Mouse (Mus musculus) MEL (cell line): Measurements from ENCODE around the gene Zpbp. TPM values are rescaled to one million over a fixed set of nuclear protein-coding genes. Genes with fewer than 3 reads are reported as not detected.

ENCODE experiments used
- DNase-seq: peaks from one replicate; pipeline ENCODE4 v3.0.0; 2011; ENCODE audit warnings: low read depth, low spot score
- H3K27ac ChIP-seq: 2 replicates; pipeline ENCODE4 v1.5.1; 2012; ENCODE audit warnings: low read depth, mild to moderate bottlenecking, control low read depth, low read length, moderate library complexity; ENCODE audit not compliant: control insufficient read depth
- H3K27me3 ChIP-seq, 2 experiments: fragments of 150-350 bp in 1 of 2; sonication (generic) in 1 of 2; 2 replicates each; pipeline ENCODE4 v1.6.1; 2012; ENCODE audit warnings: low read length in 2 of 2, mild to moderate bottlenecking in 2 of 2, improper control_type of control experiment in 1 of 2, moderate library complexity in 1 of 2; ENCODE audit not compliant: insufficient read depth in 2 of 2, control insufficient read depth in 1 of 2
- H3K36me3 ChIP-seq, 2 experiments: 2 replicates each; pipeline ENCODE4 v1.6.1; 2012 to 2014; ENCODE audit warnings: low read length in 2 of 2, improper control_type of control experiment in 1 of 2, inconsistent platforms in 1 of 2, mild to moderate bottlenecking in 1 of 2; ENCODE audit not compliant: insufficient read depth in 2 of 2, control insufficient read depth in 1 of 2
- H3K4me1 ChIP-seq, 2 experiments: fragments of 150-350 bp in 1 of 2; sonication (generic) in 1 of 2; 2 replicates each; pipeline ENCODE4 v1.6.1; 2012; ENCODE audit warnings: low read length in 2 of 2, improper control_type of control experiment in 1 of 2, mild to moderate bottlenecking in 1 of 2; ENCODE audit not compliant: insufficient read depth in 2 of 2, control insufficient read depth in 1 of 2
- H3K4me3 ChIP-seq, 2 experiments: fragments of 150-350 bp in 1 of 2; sonication (generic) in 1 of 2; 2 replicates each; pipeline ENCODE4 v1.5.1; 2012; ENCODE audit warnings: low read depth in 2 of 2, low read length in 2 of 2, mild to moderate bottlenecking in 2 of 2, moderate library complexity in 2 of 2, control low read depth in 1 of 2, improper control_type of control experiment in 1 of 2; ENCODE audit not compliant: control insufficient read depth in 1 of 2, insufficient read depth in 1 of 2
- H3K79me2 ChIP-seq: 2 replicates; pipeline ENCODE4 v1.6.1; 2012; ENCODE audit warnings: mild to moderate bottlenecking, low read length, moderate library complexity; ENCODE audit not compliant: control insufficient read depth, poor library complexity, insufficient read depth
- H3K9ac ChIP-seq: 2 replicates; pipeline ENCODE4 v1.6.1; 2012; ENCODE audit warnings: low read depth, mild to moderate bottlenecking, control low read depth, low read length, moderate library complexity; ENCODE audit not compliant: control insufficient read depth, poor library complexity, severe bottlenecking
- H3K9me3 ChIP-seq: fragments of 150-350 bp; sonication (generic); replicated peaks from 2 replicates; pipeline ENCODE4 v1.6.1; 2012; ENCODE audit warnings: mild to moderate bottlenecking, low read length, improper control_type of control experiment, moderate library complexity; ENCODE audit not compliant: insufficient read depth
- CHD2 ChIP-seq: IDR thresholded peaks from 2 replicates; pipeline ENCODE4 v1.6.1; 2011; ENCODE audit warnings: low read length, improper control_type of control experiment
- E2F4 ChIP-seq: IDR thresholded peaks from 2 replicates; pipeline ENCODE4 v1.6.1; 2011; ENCODE audit warnings: low read depth, low read length, improper control_type of control experiment, borderline replicate concordance
- EP300 ChIP-seq, 2 experiments: IDR thresholded peaks; 2 replicates each; pipeline ENCODE4 v1.6.1; 2011; ENCODE audit warnings: improper control_type of control experiment in 2 of 2, low read length in 2 of 2, low read depth in 1 of 2, mild to moderate bottlenecking in 1 of 2
- ETS1 ChIP-seq: IDR thresholded peaks from 2 replicates; pipeline ENCODE4 v1.6.1; 2012; ENCODE audit warnings: low read depth, mild to moderate bottlenecking, inconsistent platforms, low read length, improper control_type of control experiment, moderate library complexity
- GATA1 ChIP-seq: IDR thresholded peaks from 2 replicates; pipeline ENCODE4 v1.6.1; 2011; ENCODE audit warnings: low read depth, low read length, improper control_type of control experiment
- KAT2A ChIP-seq: conservative IDR thresholded peaks from 2 replicates; pipeline ENCODE4 v1.6.1; 2012; ENCODE audit warnings: low read depth, low read length, improper control_type of control experiment, inconsistent platforms
- MAZ ChIP-seq: IDR thresholded peaks from 2 replicates; pipeline ENCODE4 v1.6.1; 2012; ENCODE audit warnings: low read depth, mild to moderate bottlenecking, inconsistent platforms, low read length, improper control_type of control experiment
- NRF1 ChIP-seq: IDR thresholded peaks from 2 replicates; pipeline ENCODE4 v1.6.1; 2014; ENCODE audit warnings: low read depth, mild to moderate bottlenecking, inconsistent platforms, low read length, improper control_type of control experiment, moderate library complexity; ENCODE audit not compliant: poor library complexity, insufficient read depth, severe bottlenecking
- POLR2AphosphoS2 ChIP-seq: IDR thresholded peaks from 2 replicates; pipeline ENCODE4 v1.6.1; 2011; ENCODE audit warnings: low read length, improper control_type of control experiment
- TBP ChIP-seq: IDR thresholded peaks from 2 replicates; pipeline ENCODE4 v1.8.0; 2011; ENCODE audit warnings: low read depth, low read length, improper control_type of control experiment
- TCF12 ChIP-seq: IDR thresholded peaks from 2 replicates; pipeline ENCODE4 v1.6.1; 2014; ENCODE audit warnings: low read depth, mild to moderate bottlenecking, inconsistent platforms, low read length, improper control_type of control experiment, moderate library complexity
- UBTF ChIP-seq: IDR thresholded peaks from 2 replicates; pipeline ENCODE4 v1.6.1; 2012; ENCODE audit warnings: low read depth, mild to moderate bottlenecking, inconsistent platforms, low read length, improper control_type of control experiment, moderate library complexity, borderline replicate concordance; ENCODE audit not compliant: insufficient read depth
- USF1 ChIP-seq: IDR thresholded peaks from 2 replicates; pipeline ENCODE4 v1.6.1; 2014; ENCODE audit warnings: low read depth, mild to moderate bottlenecking, inconsistent platforms, low read length, improper control_type of control experiment, moderate library complexity
- ZNF384 ChIP-seq: IDR thresholded peaks from 2 replicates; pipeline ENCODE4 v1.6.1; 2012; ENCODE audit warnings: low read depth, mild to moderate bottlenecking, inconsistent platforms, low read length, improper control_type of control experiment
- polyA plus RNA-seq, 2 experiments: library from polyadenylated mRNA; stranded (reverse) in 1 of 2; unstranded in 1 of 2; fragments of >175 nt in 1 of 2; fragments of >200 nt in 1 of 2; gene quantifications; 2 replicates each; pipeline versions ENCODE4 v1.2.1 to v1.2.4; 2012; ENCODE audit warnings: low replicate concordance in 2 of 2, low read depth in 1 of 2; ENCODE audit not compliant: insufficient read length in 2 of 2, insufficient read depth in 1 of 2, missing spikeins in 1 of 2
- total RNA-seq: library from RNA; depleted of rRNA; stranded (reverse); fragments of 300-350 nt; gene quantifications from 2 replicates; pipeline ENCODE4 v1.2.3, GENCODE M21; 2012

The Zpbp gene
- total and polyA plus RNA-seq, 3 experiments: 0.42 to 0.47 TPM; not detected in 1

DNA sequence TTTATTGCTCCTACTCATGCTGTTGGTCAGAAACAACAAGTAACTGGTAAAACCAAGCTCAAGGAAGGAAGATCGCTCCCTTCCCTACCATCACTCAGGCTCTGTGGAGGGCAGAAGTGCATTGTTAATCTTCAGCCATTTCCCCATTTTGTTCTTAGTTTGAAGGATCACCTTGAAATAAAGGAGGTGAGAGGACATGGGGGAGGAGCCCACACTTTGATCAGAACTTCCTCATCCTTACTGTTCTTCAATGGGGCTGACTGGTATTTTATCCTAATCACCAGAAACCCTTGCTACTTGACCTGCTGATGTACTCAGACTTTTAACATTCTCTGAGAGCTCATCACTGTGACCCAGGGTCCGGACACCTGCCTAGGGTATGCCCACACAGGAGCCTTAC lies 33.5 kb upstream of the Zpbp start:
- H3K9me3 ChIP-seq: no peaks in the 10 kb centered on the region
- peak; percentile 75 for DNase-seq
- H3K27me3 ChIP-seq: no peaks in the 10 kb centered on the region
- H3K4me1 ChIP-seq: peaks cover 0 to 6% of the 10 kb centered on the region in 2 experiments; a peak in 2 of 4 replicates
- no peaks in the 10 kb centered on the region for H3K79me2 ChIP-seq
- H3K36me3 ChIP-seq: peaks cover 0 to 10% of the 10 kb centered on the region in 2 experiments; a peak in 2 of 4 replicates
- no peak overlapping the region for H3K9ac ChIP-seq
- TF ChIP-seq EP300 (IDR thresholded peaks at IDR 0.05; ENCODE audit: low read depth in 1 of 2, low read length in 2 of 2): peak in 1 of 2 experiments; percentile 8; a peak in 1 of 4 replicates
- TF ChIP-seq ZNF384: no peak
- no peak overlapping the region for H3K4me3 ChIP-seq
- no peak overlapping the region for H3K27ac ChIP-seq

DNA sequence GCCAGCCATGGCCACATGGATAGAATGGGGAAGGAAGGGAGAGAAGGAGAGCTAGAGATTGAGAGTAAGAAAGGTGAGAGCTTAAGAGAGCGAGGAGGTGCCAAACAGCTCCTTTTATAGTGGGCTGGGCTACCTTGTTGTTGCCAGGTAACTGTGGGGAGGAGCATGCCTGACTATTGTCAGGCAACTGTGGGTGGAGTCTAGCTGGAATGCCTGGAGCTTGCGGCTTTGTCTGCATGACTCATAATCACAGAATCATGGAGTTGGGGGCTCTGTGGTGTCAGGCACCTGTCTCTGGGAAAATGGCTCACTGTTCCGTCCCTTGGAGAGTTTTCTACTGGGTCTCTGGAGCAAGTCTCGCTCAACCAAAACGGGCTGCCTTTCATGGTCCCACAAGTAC lies 29.8 kb upstream of the Zpbp start:
- H3K4me3 ChIP-seq: no peak overlapping the region
- H3K9me3 ChIP-seq: no peaks in the 10 kb centered on the region
- peaks cover 0 to 6% of the 10 kb centered on the region in 2 experiments; a peak in 2 of 4 replicates for H3K4me1 ChIP-seq
- no peak for DNase-seq
- H3K27me3 ChIP-seq: no peaks in the 10 kb centered on the region
- H3K9ac ChIP-seq: no peak overlapping the region
- H3K27ac ChIP-seq: no peak overlapping the region
- peaks cover 0 to 8% of the 10 kb centered on the region in 2 experiments; a peak in 2 of 4 replicates for H3K36me3 ChIP-seq
- TF ChIP-seq TCF12: no peak
- no peaks in the 10 kb centered on the region for H3K79me2 ChIP-seq

DNA sequence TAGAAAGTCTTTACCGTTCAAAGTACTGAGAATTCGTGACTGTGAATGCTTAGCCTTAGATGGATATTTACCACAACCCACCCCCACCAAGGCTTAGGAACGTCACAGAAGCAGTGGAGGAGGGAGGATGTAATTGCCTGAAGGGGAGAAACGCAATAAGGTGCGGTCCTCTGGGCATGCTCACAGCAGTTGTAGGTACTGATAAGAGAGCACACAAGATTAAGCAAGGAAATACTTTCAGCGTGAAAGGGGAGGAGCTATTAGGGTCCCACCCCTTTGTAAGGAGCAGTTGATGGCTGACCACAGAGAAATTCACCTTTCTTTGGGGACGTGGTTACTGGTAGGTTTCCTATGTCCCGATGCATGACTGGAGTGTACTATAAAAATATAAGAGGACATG lies 22.2 kb upstream of the Zpbp start:
- no peaks in the 10 kb centered on the region for H3K36me3 ChIP-seq
- no peaks in the 10 kb centered on the region for H3K79me2 ChIP-seq
- H3K4me3 ChIP-seq: no peak overlapping the region
- no peak for DNase-seq
- no peaks in the 10 kb centered on the region for H3K9me3 ChIP-seq
- H3K27me3 ChIP-seq: no peaks in the 10 kb centered on the region; a peak in 1 of 4 replicates
- H3K4me1 ChIP-seq: peaks cover 0 to 3% of the 10 kb centered on the region in 2 experiments; a peak in 1 of 4 replicates
- TF ChIP-seq UBTF (no peak), ZNF384 (no peak), E2F4 (no peak), GATA1 (0 out of 2 replicates have a peak, but pooled peaks have one; percentile 41), USF1 (no peak), KAT2A (no peak), MAZ (no peak), CHD2 (no peak), NRF1 (peak; percentile 62; the same call in 1 of the 2 replicates), POLR2AphosphoS2 (no peak), TBP (no peak), ETS1 (no peak)
- no peak overlapping the region for H3K9ac ChIP-seq
- no peak overlapping the region for H3K27ac ChIP-seq
